Mouse (Mus musculus) thymus, postnatal 14 days (tissue): ENCODE results near the gene Cracr2a.
A peak's percentile ranks its signal among the peaks of the same experiment; 100 is the strongest.

Experiments used
- DNase-seq: peaks from one replicate; pipeline ENCODE4 v3.0.0; 2021

Gene Cracr2a

DNA sequence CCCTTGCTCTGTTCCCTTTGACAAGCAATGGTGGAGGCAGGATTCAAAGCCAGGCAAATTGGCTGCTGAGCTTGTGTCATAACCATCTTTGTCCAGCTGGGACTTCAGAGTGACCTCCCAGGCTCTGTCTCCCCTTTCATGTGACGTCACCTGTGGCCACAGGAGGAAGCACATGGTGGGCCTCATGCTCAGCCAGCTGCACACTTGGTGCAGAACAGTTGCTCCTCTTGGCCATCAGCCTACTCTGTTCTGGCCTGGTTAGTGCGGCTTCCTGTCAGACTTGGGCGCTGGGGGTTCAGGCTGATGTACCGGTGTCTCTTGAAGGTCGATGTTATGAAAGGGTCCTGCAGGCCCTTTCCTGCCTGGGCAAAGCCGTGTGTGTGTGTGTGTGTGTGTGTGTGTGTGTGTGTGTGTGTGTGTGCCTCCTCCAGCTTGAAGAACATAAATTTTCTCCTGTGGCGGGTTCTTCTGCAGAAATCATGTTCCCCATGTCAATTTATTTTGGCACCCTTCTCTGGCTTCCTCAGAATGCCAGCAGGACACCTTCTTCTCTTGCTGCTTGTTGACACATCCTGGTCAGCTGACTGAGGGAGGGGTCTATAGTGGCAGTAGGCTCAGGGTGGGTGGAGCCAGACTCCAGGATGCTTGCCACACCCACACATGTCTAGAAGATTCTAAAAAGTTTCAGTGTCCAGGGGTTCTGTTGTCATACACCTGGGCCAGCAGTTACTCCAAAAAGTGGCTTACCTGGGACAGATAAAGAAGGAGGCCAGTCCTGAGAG is 5.0 kb downstream of the Cracr2a start:
- peak; percentile 45 for DNase-seq

DNA sequence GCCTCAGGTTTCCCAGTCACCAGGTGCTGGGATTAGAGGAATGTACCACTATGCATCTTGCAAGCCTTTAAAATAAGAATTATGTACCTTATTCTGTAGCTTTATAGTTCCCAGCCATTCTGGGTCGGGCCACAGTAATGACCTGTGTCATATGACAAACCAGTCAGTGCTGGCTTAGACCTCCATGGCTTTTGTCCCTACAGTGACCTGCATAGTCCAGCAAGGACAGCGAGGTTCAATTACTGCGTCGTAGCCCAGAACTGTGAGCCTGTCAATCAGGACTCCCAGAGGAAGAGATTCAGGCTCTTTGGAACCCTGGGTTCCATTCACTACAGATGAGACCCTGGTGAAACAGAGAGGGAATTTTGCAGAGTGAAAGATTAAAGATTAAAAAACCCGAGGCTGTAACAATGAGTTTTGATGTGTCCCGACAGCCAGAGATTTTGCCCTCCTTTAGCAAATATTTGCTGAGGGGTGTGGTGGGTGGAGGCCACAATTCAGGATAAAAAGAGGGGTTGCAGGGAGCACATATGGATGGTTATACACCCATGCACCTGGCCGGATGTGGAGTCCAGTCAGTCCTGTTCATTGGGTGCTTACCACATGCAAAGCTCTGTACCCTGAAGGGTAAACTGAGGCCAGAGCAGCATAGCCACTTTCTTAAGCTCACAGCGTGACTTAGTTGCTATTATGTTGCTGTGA is 10.9 kb downstream of the Cracr2a start:
- DNase-seq, result no peak

DNA sequence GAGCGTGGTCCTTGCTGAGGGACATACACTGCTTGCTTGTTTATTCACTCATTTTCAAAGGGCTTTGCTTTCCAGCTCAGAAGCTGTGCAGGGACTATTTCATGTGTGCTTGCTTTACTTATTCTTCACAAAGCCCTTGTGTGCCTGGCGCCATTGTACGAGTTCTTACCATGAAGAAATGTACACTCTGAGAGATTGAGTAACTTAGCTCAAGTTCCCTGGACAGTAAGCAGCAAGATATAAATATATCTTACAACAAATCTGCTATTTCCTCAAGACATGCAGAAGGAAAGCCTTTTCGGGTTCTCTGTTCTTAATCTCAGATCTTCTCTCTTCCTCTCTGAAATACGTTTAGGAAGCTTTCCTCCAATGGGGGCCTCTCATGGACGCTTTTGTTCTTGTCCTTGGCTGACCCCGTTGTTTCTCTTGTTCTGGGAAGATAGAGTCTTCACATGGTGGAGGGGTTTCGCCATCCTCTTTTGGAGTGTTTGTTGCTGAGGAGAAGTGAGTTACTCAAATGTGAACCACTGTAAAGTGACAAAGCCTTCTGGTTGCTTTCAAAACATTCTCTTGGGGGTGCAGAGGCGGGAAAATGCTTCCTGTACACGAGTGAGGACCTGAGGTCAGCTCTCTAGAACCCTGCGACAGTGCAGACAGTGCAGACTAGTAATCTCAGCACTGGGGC is 12.8 kb downstream of the Cracr2a start:
- no peak for DNase-seq

DNA sequence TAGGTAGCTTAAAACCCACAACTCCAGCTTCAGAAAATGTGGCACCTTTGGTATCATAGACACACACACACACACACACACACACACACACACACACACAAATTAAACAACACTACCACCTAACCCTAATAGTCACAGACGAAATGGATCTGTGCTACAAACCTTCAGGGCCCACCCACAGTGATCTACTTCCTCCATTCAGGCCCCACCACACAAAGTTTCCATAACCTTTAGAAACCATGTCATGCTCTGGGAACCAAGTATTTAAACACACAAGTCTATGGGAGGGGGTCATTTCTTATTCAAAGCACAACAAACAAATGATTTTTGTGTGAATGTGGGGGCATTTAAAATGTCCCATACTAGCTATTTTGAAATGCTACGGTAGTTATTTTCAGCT is 14.1 kb downstream of the Cracr2a start:
- no peak for DNase-seq

DNA sequence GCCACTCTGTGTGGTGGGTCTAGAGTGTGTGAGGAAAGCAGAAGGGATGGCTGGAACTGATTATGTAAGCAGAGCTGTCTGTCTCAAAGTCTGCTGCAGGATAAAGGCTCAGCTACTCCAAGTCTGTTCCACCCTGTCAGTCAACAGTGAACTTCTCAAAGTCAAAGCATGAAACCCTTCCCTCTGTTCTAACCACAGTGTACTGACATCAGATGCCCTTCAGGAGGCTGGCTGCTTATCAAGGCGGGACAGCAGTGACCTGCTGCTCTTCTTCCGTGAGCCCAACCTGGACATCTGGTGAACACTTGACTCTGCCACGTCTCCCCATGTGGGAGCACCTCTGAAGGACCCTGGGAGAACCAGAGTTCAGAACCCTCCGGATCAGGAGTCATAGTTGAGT is 16.6 kb downstream of the Cracr2a start:
- no peak for DNase-seq

DNA sequence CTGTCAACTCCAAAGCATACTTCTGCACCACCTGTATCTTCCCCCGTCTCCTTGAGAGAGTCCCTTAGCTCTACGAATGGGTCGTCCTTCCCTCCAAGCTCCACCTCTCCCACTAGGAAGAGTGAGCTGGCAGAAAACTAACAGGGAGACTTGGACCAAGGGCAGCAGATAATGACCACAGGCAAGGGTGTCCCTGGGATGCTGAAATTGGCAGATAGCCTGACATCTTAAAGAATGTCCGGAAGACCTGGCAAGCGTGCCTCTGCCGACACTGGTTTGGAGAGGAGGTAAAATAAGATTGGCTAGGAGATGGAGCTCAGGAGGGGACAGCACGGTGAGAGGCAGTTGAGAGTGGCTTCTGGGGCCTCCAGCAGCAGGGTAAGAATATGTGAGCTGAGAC is 17.2 kb downstream of the Cracr2a start:
- DNase-seq, result no peak

DNA sequence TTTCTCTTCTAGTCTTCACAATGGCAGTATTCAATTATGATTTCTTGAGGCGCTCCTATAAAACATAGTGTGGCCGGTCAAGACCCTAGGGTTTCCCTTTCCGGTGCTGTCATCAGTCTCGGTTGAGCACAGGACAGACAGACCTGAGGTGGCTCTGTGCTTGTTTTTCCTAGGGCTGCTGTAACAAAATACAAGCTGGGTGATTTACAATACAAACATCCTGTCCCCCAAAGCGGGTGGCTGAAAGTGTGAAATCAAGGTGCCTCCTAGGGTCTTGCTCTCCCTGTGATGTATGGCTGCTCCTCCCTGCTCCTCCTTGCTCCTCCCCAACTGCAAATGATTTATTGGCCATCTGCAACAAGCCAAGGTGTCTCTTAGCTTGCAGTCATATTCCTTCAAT is 17.7 kb downstream of the Cracr2a start:
- no peak for DNase-seq

DNA sequence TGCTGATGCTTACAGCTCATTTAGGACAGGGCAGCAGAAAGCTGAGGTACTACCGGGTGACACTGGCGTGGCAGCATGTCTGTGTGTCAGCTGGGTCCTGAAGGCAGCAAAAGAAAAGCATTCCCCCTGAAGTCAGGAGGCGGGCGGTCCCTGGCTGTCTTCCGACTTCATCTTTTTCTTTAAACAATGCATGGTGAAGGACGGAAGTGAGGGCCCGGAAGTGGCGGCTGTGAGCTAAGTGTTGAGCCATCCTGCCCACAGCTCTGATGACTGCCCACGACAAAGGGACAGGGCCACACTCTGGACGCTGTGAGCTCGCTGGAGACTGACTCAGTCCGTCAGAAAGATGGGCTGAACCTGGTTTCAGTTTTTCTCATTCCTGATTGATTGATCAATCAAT is 20.8 kb downstream of the Cracr2a start:
- DNase-seq, result peak; percentile 62

DNA sequence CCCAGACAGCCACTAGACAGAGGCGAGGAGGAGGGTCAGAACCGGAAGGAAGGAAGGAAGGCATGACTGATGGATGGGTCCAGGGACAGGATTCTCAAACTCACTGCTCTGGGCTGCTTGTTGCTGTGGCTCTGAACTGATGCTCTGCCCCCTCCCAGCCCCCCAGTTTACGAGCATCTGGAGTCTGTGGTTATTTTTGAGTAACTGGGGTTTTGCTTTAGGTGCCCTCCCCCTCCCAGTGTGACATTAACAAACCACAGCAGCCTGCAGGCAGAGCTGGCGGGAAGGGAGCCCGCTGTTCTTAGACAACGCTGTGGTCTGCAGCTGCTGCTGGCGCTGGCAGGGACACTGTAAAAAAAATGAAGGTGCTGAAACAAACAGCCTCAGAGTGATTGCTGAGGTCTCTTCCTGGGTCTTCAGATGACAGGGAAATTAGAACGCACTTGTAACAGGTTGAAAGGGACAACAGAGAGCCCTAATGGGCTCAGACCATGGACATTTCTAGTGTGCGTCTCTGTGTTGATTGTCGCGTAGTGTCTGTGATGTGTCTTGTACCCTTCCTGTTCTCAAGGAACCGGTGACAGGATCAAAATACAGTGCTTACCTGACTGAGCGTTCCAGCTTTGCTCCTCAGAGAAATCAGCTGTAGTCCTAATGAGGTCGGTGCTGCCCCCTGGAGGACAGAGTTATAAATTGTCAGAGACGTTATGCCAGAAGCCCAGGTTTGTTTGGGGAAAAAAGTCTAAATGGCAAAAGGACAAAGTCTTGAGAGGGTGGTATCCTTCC is 21.4 kb downstream of the Cracr2a start:
- DNase-seq, result peak; percentile 90

DNA sequence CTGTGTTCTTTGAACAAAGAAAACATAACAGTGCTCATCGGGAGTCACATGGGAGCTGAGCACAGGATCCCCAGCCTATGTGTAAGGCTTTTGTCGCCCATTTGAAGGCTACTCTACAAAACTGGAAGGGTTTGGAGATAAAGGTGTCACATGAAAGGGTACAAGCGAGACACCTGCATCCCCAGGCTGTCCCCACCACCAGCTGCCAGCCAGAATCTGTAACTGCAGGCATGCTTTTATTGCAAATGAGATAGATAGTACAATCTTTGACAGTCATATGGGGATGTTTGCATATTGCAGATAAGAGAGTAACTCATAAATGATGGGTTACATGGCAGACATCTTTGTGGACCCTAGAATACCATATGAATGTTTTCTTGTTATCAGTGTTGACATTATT is 30.3 kb downstream of the Cracr2a start:
- peak; percentile 38 for DNase-seq

DNA sequence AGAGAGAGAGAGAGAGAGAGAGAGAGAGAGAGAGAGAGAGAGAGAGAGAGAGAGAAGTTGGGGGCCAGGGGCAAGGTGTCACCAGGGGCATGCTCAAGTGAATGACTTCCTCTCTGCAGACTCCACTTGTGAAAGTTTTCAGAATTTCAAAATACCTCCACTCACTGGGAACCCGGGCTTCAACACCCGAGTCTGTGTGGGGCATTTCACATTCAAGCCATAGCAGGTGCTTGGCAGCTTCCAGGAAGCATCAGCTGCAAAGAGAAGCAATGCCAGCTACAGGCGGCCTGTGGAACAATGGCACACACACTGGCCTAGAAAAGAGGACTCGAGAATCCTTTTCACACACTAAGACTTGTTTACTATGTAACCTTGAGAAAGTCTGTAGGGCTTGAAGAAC is 32.3 kb downstream of the Cracr2a start:
- DNase-seq, result peak; percentile 51

DNA sequence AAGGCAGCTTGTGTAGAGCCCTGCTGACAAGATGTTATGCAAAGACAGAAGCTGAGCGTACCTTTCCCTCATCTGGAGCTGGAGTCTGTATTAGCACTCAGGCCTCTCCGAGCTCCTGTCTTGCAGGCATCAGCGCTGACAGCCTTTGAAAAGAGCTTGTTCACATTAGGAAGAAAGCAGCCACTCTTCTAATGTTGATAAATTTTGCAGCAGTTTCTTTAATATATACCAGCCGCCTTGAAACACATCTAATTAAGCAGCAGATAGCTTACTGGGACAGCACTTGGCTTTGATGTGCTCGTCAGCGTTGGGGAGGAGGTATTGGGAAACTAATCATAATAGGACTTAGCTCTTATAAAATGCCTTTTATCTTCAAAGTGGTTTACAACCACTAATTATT is 38.1 kb downstream of the Cracr2a start:
- DNase-seq, result no peak

DNA sequence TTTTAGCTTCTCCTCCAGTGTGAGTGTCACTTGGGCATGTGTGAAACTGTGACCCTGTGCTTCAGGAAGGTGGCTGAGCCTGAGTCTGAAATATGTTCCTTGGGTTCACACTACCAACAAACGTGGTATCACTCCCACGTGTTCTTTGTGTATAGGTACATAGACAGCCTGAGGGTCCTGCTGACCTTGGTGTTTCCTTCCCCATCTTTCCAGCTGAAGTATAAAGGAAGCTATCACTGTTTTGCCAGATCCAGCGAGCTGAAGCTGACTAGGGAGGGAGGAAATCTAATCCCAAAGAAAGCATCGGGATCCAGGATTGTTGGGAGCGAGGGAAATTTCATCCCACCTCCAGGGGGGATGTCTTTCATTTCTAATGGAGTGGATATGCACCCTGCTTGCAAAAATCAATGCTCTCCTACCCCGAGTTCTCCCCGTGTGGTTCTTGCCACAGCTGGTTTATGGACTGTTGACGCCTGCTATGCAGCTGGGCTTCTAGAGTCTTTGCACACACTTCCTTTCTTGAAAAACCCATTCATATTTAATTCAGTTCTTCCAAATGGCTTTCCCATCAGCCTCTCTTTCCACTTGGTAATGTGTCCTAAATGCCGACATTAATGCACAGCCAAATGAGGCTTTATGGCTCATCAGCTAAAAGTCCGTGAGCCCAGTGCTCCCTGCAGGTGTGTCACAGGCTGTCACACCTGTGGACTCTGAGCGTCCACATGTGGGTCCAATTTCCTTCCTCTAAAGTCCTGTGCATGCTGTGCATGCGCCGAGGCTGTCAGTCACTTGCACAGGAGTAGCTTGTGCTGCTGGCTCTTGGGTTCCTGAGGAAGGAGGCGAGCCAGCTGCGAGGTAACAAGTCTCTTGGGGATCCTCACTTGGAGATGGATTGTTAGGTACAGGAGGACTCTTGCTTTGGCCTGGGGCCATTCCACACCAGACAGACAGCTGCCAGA is 44.2 kb downstream of the Cracr2a start:
- DNase-seq, result no peak

DNA sequence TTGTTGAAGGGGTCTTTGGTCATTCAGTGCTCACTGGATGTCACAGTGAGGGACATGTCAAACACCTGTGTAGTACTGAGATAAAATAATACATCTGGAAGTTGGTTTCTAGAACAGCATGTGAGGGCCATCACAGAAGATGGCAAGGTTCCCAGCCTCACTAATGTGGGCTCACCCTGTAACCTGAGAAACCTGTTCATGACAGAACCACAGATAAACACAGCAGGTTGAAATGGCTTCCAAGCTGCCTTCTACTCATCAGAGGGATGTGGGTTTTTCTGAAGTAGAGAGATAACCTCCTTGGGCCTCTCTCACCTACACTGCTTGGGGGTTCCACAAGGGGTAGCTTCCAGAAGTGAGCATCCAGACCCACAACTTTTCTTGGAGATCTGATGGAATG is 48.5 kb downstream of the Cracr2a start:
- no peak for DNase-seq

DNA sequence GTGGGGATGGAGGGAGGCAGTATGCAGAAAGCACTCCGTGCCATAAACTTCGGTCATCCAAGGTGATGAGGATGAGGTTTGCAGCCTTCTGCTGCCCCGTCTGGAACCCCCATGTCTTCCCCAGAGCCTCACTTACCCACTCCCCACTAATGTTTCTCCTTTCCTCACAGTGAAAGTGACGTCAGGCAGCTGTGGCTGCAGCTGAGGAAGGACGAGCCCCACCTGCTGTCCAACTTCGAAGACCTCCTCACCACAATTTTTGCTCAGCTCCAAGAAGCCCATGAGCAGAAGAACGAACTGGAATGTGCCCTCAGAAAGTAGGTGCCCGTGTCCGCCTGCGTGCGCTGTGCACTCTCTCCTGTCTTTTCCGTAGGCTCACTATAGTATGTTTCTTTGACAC is 50.1 kb downstream of the Cracr2a start:
- no peak for DNase-seq

DNA sequence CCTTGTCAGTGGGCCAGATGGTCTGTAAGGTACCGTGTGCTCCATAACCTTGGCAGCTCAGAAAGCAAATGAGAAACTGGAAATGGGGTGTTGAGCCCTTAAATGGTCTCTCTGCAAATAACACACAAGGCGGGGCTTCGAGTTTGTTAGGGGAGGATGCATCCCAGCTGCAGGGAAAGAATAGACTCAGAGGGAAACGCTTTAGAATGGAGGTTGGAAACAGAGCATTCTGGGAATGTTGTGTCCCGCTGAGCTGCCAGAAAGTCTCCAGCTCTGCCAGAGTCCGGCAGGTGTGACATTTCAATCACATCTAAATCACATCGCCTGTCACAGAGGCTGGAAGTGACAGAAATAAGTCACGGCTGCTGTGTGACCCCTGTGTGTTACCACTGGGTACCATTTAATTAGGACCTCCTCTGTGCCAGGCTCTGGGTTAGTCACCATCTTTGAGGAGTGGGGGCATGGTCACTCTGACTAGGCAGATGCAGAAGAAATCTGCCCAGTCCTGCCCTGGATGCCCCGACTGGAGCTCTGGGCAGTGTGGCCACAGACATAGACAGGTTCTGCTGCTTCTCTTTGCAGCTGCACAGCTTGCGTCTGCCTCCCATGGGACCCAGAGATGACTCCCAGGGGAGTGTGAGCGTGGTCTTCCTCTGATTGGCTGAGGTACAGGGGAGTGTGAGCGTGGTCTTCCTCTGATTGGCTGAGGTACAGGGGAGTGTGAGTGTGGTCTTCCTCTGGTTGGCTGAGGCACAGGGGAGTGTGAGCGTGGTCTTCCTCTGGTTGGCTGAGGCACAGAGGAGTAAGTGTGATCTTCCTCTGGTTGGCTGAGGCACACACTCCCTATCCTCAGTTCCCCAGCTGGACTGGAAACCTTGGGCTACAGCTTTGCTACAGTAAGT is 53.2 kb downstream of the Cracr2a start:
- DNase-seq, result no peak

DNA sequence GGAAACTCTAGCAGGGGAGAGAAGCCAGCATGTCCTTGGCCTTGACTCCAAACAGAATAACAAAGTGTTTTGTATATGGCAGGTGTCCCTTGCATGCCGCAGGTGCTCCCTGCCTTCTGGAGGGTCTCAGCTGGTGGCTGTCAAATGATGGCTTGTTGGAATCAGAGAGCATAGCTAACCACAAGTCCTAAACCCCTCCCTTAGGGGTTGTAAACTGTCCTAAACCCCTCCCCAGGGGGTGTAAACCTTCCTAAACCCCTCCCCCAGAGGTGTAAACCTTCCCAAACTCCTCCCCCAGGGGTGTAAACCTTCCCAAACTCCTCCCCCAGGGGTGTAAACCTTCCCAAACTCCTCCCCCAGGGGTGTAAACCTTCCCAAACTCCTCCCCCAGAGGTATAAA is 55.5 kb downstream of the Cracr2a start:
- DNase-seq, result no peak

DNA sequence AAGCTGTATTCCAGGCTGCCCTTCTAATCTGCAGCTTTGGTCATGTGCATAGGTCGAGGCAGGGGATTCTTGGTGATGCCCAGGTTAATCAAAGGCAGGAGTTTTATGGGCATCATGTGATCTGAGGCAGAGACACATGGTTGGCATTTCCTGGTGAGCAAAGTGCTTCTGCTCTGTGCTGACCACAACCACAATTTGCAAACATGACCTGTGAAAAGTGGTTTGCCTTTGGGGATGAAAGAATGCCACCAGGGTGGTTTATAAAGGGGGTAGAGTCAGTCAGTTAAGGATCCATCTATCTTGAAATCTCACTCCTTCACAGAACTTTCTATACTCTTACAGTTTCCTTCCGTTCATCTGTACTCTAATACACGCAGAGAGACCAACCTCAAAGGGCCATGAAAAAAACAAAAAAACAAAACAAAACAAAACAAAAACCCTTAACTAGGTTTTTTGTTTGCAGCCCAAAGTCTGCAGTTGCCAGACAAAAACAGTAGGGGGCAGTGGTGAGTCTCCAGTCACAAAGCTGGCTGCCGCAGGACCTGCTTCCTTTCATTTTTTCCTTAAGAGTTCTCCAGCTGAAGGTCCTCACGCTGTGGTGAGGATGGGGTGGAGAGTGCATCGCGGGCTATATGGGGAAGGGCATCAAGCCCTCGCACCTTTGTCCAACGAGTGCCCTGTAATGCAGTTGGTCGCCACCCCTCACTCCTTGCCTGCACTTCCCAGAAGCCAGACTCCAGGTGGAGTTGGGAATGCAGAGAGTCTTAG is 56.3 kb downstream of the Cracr2a start:
- peak; percentile 32 for DNase-seq

DNA sequence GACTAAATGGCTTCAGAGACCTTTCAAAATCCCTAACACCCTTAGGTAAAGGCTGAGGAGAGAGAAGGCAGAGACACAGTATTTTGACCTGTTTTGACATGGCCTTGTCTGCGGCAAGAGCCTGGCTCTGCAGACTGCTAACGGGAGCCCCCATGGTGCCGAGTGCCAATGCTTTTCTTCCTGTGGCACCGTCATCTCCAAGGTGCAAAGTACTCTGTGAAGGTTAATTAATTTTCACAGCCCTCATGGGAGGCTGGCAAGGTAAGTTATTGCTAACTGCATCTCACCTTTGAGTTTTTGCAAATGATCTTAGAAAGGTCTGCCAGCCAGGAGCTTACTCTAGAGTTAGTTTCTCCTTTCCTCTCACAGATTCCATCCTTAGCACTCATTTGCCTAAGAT is 57.5 kb downstream of the Cracr2a start:
- no peak for DNase-seq

DNA sequence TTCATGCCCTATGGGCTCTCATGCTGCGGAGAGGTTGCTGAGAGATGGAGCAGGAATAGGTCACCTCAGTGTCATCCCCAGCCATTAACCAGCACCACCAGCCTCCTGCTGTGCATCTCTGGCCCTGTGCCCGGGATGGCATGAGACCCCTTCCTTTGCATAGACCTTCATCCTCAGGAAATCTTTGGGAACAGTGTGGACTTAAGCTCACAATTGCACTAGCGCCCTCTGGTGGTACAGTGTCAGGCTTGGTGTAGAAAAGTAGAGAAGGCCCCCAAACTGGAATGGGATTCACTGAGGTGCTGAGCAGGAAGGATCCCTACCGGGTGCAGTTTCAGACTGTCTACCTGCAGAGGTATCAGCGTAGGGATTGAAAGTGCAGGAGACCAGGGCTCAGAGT is 64.0 kb downstream of the Cracr2a start:
- DNase-seq, result peak; percentile 63
